Mouse (Mus musculus): ENCODE data around the gene Mob1a. TPM values are rescaled to one million over a fixed set of nuclear protein-coding genes. Genes with fewer than 3 reads are reported as not detected.
A peak's percentile ranks its signal among the peaks of the same experiment; 100 is the strongest.

Gene Mob1a
- total RNA-seq, 1 experiment, result 53.4 TPM

- 0 out of 2 replicates have a peak overlapping the region, but pooled peaks have one; percentile 11 for H3K9ac ChIP-seq (ENCODE audit: insufficient read depth, low read depth, low read length, poor library complexity, severe bottlenecking)
- peaks cover 0 to 4% of the 10 kb centered on the region in 2 experiments; a peak in 1 of 4 replicates for H3K4me1 ChIP-seq (ENCODE audit: control insufficient read depth in 2 of 2, insufficient read depth in 2 of 2, low read length in 2 of 2, poor library complexity in 1 of 2)
- H3K36me3 ChIP-seq (ENCODE audit: control insufficient read depth, insufficient read depth, low read length, poor library complexity, severe bottlenecking), result peaks cover 9% of the 10 kb centered on the region
- in situ Hi-C loops (cut with MboI; ENCODE audit: low sequenced_read_pairs in 2 of 2, unreplicated experiment in 2 of 2), result no loop called here
- H3K4me3 ChIP-seq (ENCODE audit: insufficient read depth in 1 of 2, low read depth in 1 of 2, low read length in 2 of 2, poor library complexity in 1 of 2, severe bottlenecking in 1 of 2), result peak overlapping the region; percentile 16 to 90; a peak in 3 of 4 replicates
- H3K27ac ChIP-seq (ENCODE audit: insufficient read depth, low read depth, low read length, poor library complexity, severe bottlenecking), result no peak overlapping the region
- H3K9me3 ChIP-seq (ENCODE audit: control insufficient read depth, insufficient read depth, low read depth, low read length), result no peaks in the 10 kb centered on the region
- DNase-seq (ENCODE audit: low read depth, low spot score), result no peak
- TF ChIP-seq HCFC1 (IDR thresholded peaks at IDR 0.05; ENCODE audit: borderline replicate concordance, insufficient read depth, low read length), result no peak
- no peak for TF ChIP-seq ZC3H11A (IDR thresholded peaks at IDR 0.05; ENCODE audit: borderline replicate concordance, low read depth, low read length)
- no peak for TF ChIP-seq MAFK (IDR thresholded peaks at IDR 0.05; ENCODE audit: insufficient read depth, low read depth, low read length)
- no peak for TF ChIP-seq CHD2 (IDR thresholded peaks at IDR 0.05; ENCODE audit: low read depth, low read length)
- no peak for TF ChIP-seq ZNF384 (IDR thresholded peaks at IDR 0.05; ENCODE audit: low read depth, low read length)
Observed at GRCm38 (mm10) chr6:83316022-83316421, 9.8 kb upstream of the Mob1a start.

GRCm38 (mm10) chr6:83317108-83317741 lies 8.6 kb upstream of the Mob1a start:
- TF ChIP-seq ZC3H11A (IDR thresholded peaks at IDR 0.05; ENCODE audit: borderline replicate concordance, low read depth, low read length) (no peak), CHD2 (IDR thresholded peaks at IDR 0.05; ENCODE audit: low read depth, low read length) (peak; percentile 73; the same call in 1 of the 2 replicates)
- in situ Hi-C loops (cut with MboI; ENCODE audit: low sequenced_read_pairs in 2 of 2, unreplicated experiment in 2 of 2), result no loop called here
- H3K27ac ChIP-seq (ENCODE audit: insufficient read depth, low read depth, low read length, poor library complexity, severe bottlenecking), result peak overlapping the region; percentile 90; the same call in 1 of the 2 replicates

DNA sequence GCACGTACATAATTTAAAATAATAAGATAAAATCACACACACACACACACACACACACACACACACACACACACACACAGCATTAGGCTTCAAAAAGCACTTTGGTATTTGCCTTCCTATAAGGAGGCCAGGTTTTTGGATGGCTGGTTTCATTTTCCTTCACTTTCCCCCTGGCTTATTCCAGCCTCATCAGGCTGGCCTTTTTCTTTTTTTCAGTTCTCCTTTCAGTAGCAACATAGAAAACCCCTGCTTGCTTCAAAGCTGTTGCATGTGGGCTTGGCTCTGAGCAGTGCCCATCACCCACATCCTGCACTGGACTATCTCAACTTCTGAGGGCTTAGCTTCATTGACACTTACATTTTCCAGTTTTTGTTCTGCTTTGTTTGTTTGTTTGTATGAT lies 3.9 kb upstream of the Mob1a start:
- Histone ChIP-seq H3K9ac (ENCODE audit: insufficient read depth, low read depth, low read length, poor library complexity, severe bottlenecking) (no peak overlapping the region), H3K9me3 (ENCODE audit: control insufficient read depth, insufficient read depth, low read depth, low read length) (no peaks in the 10 kb centered on the region), H3K36me3 (ENCODE audit: control insufficient read depth, insufficient read depth, low read length, poor library complexity, severe bottlenecking) (no peaks in the 10 kb centered on the region), H3K27ac (ENCODE audit: insufficient read depth, low read depth, low read length, poor library complexity, severe bottlenecking) (no peak overlapping the region), H3K4me1 (ENCODE audit: control insufficient read depth in 2 of 2, insufficient read depth in 2 of 2, low read length in 2 of 2, poor library complexity in 1 of 2) (peaks cover 2% of the 10 kb centered on the region in 2 experiments; a peak in 2 of 4 replicates), H3K4me3 (ENCODE audit: insufficient read depth in 1 of 2, low read depth in 1 of 2, low read length in 2 of 2, poor library complexity in 1 of 2, severe bottlenecking in 1 of 2) (no peak overlapping the region)
- TF ChIP-seq MAFK (IDR thresholded peaks at IDR 0.05; ENCODE audit: insufficient read depth, low read depth, low read length), result no peak
- no peak for TF ChIP-seq ZC3H11A (IDR thresholded peaks at IDR 0.05; ENCODE audit: borderline replicate concordance, low read depth, low read length)
- TF ChIP-seq HCFC1 (IDR thresholded peaks at IDR 0.05; ENCODE audit: borderline replicate concordance, insufficient read depth, low read length), result no peak
- TF ChIP-seq ZNF384 (IDR thresholded peaks at IDR 0.05; ENCODE audit: low read depth, low read length), result no peak
- no peak for TF ChIP-seq CHD2 (IDR thresholded peaks at IDR 0.05; ENCODE audit: low read depth, low read length)
- in situ Hi-C loops (cut with MboI; ENCODE audit: low sequenced_read_pairs in 2 of 2, unreplicated experiment in 2 of 2), result no loop called here
- DNase-seq (ENCODE audit: low read depth, low spot score), result no peak

More at GRCm38 (mm10) chr6:83317108-83317741, 8.6 kb upstream of the Mob1a start:
- Histone ChIP-seq H3K36me3 (ENCODE audit: control insufficient read depth, insufficient read depth, low read length, poor library complexity, severe bottlenecking) (peaks cover 5% of the 10 kb centered on the region), H3K4me1 (ENCODE audit: control insufficient read depth in 2 of 2, insufficient read depth in 2 of 2, low read length in 2 of 2, poor library complexity in 1 of 2) (peaks cover 0 to 4% of the 10 kb centered on the region in 2 experiments; a peak in 1 of 4 replicates), H3K9ac (ENCODE audit: insufficient read depth, low read depth, low read length, poor library complexity, severe bottlenecking) (peak overlapping the region; percentile 100), H3K9me3 (ENCODE audit: control insufficient read depth, insufficient read depth, low read depth, low read length) (no peaks in the 10 kb centered on the region), H3K4me3 (ENCODE audit: insufficient read depth in 1 of 2, low read depth in 1 of 2, low read length in 2 of 2, poor library complexity in 1 of 2, severe bottlenecking in 1 of 2) (peak overlapping the region; percentile 90 to 100)
- peak; percentile 79 for DNase-seq (ENCODE audit: low read depth, low spot score)

- Histone ChIP-seq H3K9ac (ENCODE audit: insufficient read depth, low read depth, low read length, poor library complexity, severe bottlenecking) (no peak overlapping the region), H3K4me3 (ENCODE audit: insufficient read depth in 1 of 2, low read depth in 1 of 2, low read length in 2 of 2, poor library complexity in 1 of 2, severe bottlenecking in 1 of 2) (no peak overlapping the region), H3K9me3 (ENCODE audit: control insufficient read depth, insufficient read depth, low read depth, low read length) (no peaks in the 10 kb centered on the region), H3K36me3 (ENCODE audit: control insufficient read depth, insufficient read depth, low read length, poor library complexity, severe bottlenecking) (no peaks in the 10 kb centered on the region), H3K27ac (ENCODE audit: insufficient read depth, low read depth, low read length, poor library complexity, severe bottlenecking) (no peak overlapping the region), H3K4me1 (ENCODE audit: control insufficient read depth in 2 of 2, insufficient read depth in 2 of 2, low read length in 2 of 2, poor library complexity in 1 of 2) (peaks cover 0 to 7% of the 10 kb centered on the region in 2 experiments; a peak in 2 of 4 replicates)
- TF ChIP-seq ZC3H11A (IDR thresholded peaks at IDR 0.05; ENCODE audit: borderline replicate concordance, low read depth, low read length), result no peak
- no peak for TF ChIP-seq CHD2 (IDR thresholded peaks at IDR 0.05; ENCODE audit: low read depth, low read length)
- no peak for TF ChIP-seq ZNF384 (IDR thresholded peaks at IDR 0.05; ENCODE audit: low read depth, low read length)
- TF ChIP-seq MAFK (IDR thresholded peaks at IDR 0.05; ENCODE audit: insufficient read depth, low read depth, low read length), result no peak
- TF ChIP-seq HCFC1 (IDR thresholded peaks at IDR 0.05; ENCODE audit: borderline replicate concordance, insufficient read depth, low read length), result no peak
- no peak for DNase-seq (ENCODE audit: low read depth, low spot score)
- in situ Hi-C loops (cut with MboI; ENCODE audit: low sequenced_read_pairs in 2 of 2, unreplicated experiment in 2 of 2), result no loop called here
Observed at GRCm38 (mm10) chr6:83322794-83323193, 3.0 kb upstream of the Mob1a start.

All from ES-E14 (cell line).